Mouse (Mus musculus) kidney, adult 2 months (tissue): Measurements from ENCODE around the gene Gm4969. TPM values are rescaled to one million over a fixed set of nuclear protein-coding genes. Genes with fewer than 3 reads are reported as not detected.
A peak's percentile ranks its signal among the peaks of the same experiment; 100 is the strongest.

Experiments used
- DNase-seq: peaks from one replicate; pipeline ENCODE4 v3.0.0; 2021
- H3K27ac ChIP-seq: fragments of 200-500 bp; 2 replicates; pipeline ENCODE4 v1.5.1; 2012; ENCODE audit warnings: low read depth, low read length, control low read depth, inconsistent platforms; ENCODE audit not compliant: insufficient read depth
- H3K27me3 ChIP-seq: fragments of 200-500 bp; replicated peaks from 2 replicates; pipeline ENCODE4 v1.6.1; 2012; ENCODE audit warnings: mild to moderate bottlenecking, moderate library complexity, low read length, inconsistent platforms; ENCODE audit not compliant: control insufficient read depth, insufficient read depth
- H3K36me3 ChIP-seq: fragments of 200-500 bp; 2 replicates; pipeline ENCODE4 v1.6.1; 2012; ENCODE audit warnings: mild to moderate bottlenecking, moderate library complexity, low read length, inconsistent platforms; ENCODE audit not compliant: control insufficient read depth, insufficient read depth
- H3K4me1 ChIP-seq: fragments of 200-500 bp; 2 replicates; pipeline ENCODE4 v1.6.1; 2011; ENCODE audit warnings: low read length; ENCODE audit not compliant: control insufficient read depth, insufficient read depth
- H3K4me3 ChIP-seq: fragments of 200-500 bp; 2 replicates; pipeline ENCODE4 v1.5.1; 2011; ENCODE audit warnings: mild to moderate bottlenecking, low read depth, low read length, control low read depth; ENCODE audit not compliant: insufficient read depth
- CTCF ChIP-seq: fragments of 200-500 bp; conservative IDR thresholded peaks from 2 replicates; pipeline ENCODE4 v1.5.1; 2011; ENCODE audit warnings: low read depth, mild to moderate bottlenecking, control low read depth, low read length, moderate library complexity, mixed read lengths; ENCODE audit not compliant: insufficient read depth, insufficient read length
- POLR2A ChIP-seq: fragments of 200-500 bp; IDR thresholded peaks from one replicate; pipeline ENCODE4 v1.6.1; 2011; ENCODE audit warnings: low read depth, low read length, control low read depth
- WGBS: fragments of 180-500 bp; shearing (Covaris S2); methylation state at CpG from one replicate; pipeline ENCODE4 v1.1.7; 2018; 5-methylcytosine and 5-hydroxymethylcytosine counted together
- polyA plus RNA-seq: library from polyadenylated mRNA; depleted of rRNA; stranded (reverse); fragments of >200 nt; gene quantifications from 2 replicates; pipeline ENCODE4 v1.2.3, GENCODE M21; 2012

The Gm4969 gene
- polyA plus RNA-seq, 1 experiment: 0.03 TPM

DNA sequence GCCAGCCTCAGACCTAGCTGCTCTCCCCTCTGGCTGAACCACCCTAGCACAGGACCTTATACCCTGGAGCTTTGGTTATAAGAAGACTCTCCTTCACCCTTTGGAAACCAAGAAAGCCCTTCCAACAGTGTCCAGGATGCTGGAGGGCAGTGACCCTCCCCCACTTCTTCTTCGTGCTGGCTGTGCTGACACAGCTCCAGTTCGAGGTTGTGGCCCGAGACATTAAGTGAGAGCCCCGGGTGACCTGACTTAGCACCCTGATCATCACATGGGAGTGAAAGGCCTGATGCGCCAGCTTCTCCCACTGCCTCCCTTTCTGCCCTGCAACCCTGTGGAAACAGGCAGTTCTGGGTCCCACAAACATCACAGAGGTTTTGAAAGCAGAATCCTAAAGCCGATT lies 32.7 kb downstream of the Gm4969 start:
- 13% methylated on average over 6 of the region's 6 CpGs for WGBS
- H3K4me3 ChIP-seq: peak overlapping the region; percentile 1
- DNase-seq: peak; percentile 41

DNA sequence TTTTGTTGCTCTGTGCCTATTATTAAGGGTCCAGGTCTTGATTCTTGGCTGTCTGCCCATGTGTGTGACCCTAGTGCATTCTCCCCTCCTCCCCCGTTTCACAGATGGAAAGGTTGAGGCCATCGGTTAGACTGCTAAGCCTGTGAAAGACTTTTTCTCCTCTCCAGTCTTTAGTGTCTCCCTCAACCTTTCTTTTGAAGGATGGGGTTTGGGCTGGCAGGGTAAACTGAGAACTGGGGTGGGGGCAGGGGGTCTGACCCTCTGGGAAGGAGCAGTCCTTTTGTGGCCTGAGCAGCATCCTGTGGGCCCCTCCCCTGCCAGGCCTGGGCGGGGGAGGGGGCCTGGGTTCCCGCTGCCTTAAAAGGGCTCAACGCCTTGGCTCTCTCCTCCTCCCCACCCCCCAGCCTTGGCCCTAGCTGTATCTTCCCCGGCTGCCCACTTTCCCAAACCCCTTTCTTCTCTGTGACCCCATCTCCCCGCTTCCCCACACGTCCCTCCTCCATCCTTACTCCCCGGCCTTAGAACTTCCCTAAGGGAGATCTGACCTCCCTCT lies 33.2 kb downstream of the Gm4969 start:
- Histone ChIP-seq H3K27me3 (no peaks in the 10 kb centered on the region), H3K36me3 (no peaks in the 10 kb centered on the region), H3K27ac (no peak overlapping the region), H3K4me3 (peak overlapping the region; percentile 7; the same call in 1 of the 2 replicates), H3K4me1 (peaks cover 4% of the 10 kb centered on the region; the same call in 1 of the 2 replicates)
- TF ChIP-seq CTCF (no peak), POLR2A (no peak)
- DNase-seq: no peak
- WGBS: 29% methylated on average over 9 of the region's 9 CpGs

More for the DNA sequence above, 32.7 kb downstream of the Gm4969 start:
- Histone ChIP-seq H3K27me3 (no peaks in the 10 kb centered on the region), H3K4me1 (peaks cover 4% of the 10 kb centered on the region; the same call in 1 of the 2 replicates), H3K27ac (0 out of 2 replicates have a peak overlapping the region, but pooled peaks have one; percentile 10), H3K36me3 (no peaks in the 10 kb centered on the region)
- no peak for TF ChIP-seq POLR2A
- TF ChIP-seq CTCF: no peak

DNA sequence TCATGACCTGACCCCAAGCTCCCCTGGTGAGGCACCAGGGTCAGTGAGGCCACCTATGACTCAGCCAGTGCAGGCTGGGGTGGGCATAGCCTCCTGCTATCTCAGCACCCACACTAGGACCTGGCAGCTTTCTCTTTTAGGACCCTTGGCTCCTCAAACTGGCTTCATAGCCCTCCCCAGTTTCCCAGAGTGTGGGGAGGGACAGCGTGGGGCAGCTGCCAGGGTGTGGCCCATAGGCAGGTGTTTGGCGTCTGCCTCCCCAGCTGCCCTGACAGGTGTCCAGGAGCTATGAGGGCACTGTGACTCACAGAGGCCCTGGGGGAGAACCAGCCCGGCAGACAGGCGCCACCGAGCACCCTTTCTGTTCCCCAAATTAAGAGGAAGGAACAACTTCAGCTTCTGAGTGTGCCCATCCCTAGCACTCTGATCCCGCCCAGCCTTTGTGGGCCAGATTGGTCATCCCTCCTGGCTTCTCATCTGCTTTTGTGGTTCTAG lies 33.8 kb downstream of the Gm4969 start:
- 0 out of 2 replicates have a peak overlapping the region, but pooled peaks have one; percentile 42 for H3K27ac ChIP-seq
- DNase-seq: no peak
- H3K36me3 ChIP-seq: no peaks in the 10 kb centered on the region
- H3K27me3 ChIP-seq: no peaks in the 10 kb centered on the region
- peaks cover 4% of the 10 kb centered on the region; the same call in 1 of the 2 replicates for H3K4me1 ChIP-seq
- 46% methylated on average over 6 of the region's 6 CpGs for WGBS
- TF ChIP-seq POLR2A (no peak), CTCF (no peak)
- peak overlapping the region; percentile 49 for H3K4me3 ChIP-seq

DNA sequence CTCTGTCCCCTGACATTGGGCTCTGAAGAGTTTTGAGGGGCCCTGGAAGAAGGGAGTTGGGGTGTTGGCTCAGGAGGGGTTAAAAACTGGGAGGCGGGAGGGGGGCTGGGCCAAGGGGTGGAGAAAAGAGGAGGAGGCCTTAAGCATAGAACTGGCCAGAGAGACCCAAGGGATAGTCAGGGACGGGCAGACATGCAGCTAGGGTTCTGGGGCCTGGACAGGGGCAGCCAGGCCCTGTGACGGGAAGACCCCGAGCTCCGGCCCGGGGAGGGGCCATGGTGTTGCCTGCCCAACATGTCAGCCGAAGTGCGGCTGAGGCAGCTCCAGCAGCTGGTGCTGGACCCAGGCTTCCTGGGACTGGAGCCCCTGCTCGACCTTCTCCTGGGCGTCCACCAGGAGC lies 34.5 kb downstream of the Gm4969 start, which contains the start of gene Dmpk:
TSS of gene Dmpk (plus strand) at position 149 of the 400 bp plus-strand sequence.
- no peak for TF ChIP-seq POLR2A
- no peak for TF ChIP-seq CTCF
- peaks cover 4% of the 10 kb centered on the region; the same call in 1 of the 2 replicates for H3K4me1 ChIP-seq
- H3K27ac ChIP-seq: peak within 1 kb of the TSS; percentile 42
- no peak for DNase-seq
- 35% methylated on average over 10 of the region's 10 CpGs for WGBS
- H3K27me3 ChIP-seq: no peaks in the 10 kb centered on the region
- H3K36me3 ChIP-seq: no peaks in the 10 kb centered on the region
- H3K4me3 ChIP-seq: peak within 1 kb of the TSS; percentile 49

DNA sequence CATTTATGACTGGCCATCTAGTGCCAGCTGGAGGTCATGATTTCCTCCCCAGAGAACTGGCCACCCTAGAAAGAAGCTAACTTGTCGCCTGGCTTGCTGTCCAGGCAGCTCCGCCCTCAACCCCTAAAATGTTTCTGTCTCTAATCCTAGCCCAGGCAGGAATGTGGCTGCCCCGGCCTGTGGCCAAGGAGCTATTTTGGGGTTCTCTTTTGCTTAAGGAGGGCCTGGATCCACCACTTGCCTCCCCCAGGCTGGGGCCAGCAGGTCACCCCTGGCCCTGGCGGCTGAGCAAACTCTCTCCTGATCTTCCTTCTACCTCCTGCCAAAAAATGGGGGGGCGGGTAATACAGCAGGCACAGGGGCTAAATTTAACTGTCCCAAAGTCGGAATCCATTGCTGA lies 35.1 kb downstream of the Gm4969 start:
- Histone ChIP-seq H3K27me3 (no peaks in the 10 kb centered on the region), H3K27ac (peak overlapping the region; percentile 1; the same call in 1 of the 2 replicates), H3K36me3 (no peaks in the 10 kb centered on the region), H3K4me1 (peaks cover 4% of the 10 kb centered on the region; the same call in 1 of the 2 replicates), H3K4me3 (no peak overlapping the region)
- WGBS: 36% methylated on average over 6 of the region's 6 CpGs
- peak; percentile 58 for DNase-seq
- no peak for TF ChIP-seq POLR2A
- TF ChIP-seq CTCF: no peak

DNA sequence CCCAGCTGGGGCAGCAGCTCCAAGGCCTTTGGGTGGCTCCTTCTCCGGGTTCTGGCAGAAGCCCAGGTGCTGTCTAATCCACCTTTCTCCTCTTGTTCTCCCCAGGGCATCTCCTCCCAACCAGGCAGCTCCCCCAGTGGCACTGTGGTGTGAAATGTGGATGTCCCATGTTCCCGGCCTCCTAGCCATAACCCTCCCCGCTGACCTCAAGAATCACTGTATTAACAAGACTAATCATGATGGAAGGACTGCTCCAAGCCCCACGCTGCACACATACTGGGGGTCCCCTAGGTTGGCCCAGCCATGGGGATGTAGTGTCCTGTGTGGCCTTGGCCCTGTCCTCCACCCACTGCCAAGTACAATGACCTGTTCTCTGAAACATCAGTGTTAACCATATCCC lies 36.0 kb downstream of the Gm4969 start:
- WGBS: 68% methylated on average over 4 of the region's 4 CpGs
- H3K4me3 ChIP-seq: no peak overlapping the region
- TF ChIP-seq CTCF: no peak
- no peak for TF ChIP-seq POLR2A
- DNase-seq: no peak
- H3K27ac ChIP-seq: no peak overlapping the region
- peaks cover 4% of the 10 kb centered on the region; the same call in 1 of the 2 replicates for H3K4me1 ChIP-seq
- no peaks in the 10 kb centered on the region for H3K36me3 ChIP-seq
- no peaks in the 10 kb centered on the region for H3K27me3 ChIP-seq

DNA sequence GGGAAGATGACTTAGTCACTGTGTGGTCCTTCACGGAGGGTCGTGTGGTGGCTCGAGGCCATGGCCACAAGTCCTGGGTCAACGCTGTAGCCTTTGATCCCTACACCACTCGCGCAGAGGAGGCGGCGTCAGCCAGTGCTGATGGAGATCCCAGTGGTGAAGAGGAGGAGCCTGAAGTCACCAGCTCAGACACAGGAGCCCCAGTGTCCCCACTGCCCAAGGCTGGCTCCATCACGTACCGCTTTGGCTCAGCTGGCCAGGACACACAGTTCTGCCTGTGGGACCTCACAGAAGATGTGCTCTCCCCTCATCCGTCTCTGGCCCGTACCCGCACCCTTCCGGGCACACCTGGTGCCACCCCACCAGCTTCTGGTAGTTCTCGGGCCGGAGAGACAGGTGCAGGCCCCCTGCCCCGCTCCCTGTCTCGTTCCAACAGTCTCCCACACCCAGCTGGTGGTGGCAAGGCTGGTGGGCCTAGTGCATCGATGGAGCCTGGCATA lies 37.7 kb downstream of the Gm4969 start:
- Histone ChIP-seq H3K27me3 (no peaks in the 10 kb centered on the region), H3K36me3 (no peaks in the 10 kb centered on the region), H3K4me1 (peaks cover under 1% of the 10 kb centered on the region), H3K27ac (no peak overlapping the region), H3K4me3 (no peak overlapping the region)
- WGBS: 81% methylated on average over 19 of the region's 19 CpGs
- TF ChIP-seq CTCF (no peak), POLR2A (no peak)
- no peak for DNase-seq
